Mouse (Mus musculus) intestine, embryonic 15.5 days (tissue): ENCODE measurements at regions not wholly inside any gene's neighbourhood (a gene's known extent, or its start where the extent isn't known, plus 50 kb on each side); places are given as distances from the start of the nearest gene placed in this dataset.

ENCODE experiments used
- ATAC-seq: fragments of 200-750 bp; cut with Nextera tagmentation; 2 replicates; pipeline ENCODE4 v1.8.0; 2017; ENCODE audit warnings: moderate TSS enrichment, moderate library complexity
- H3K27ac ChIP-seq: fragments of 300-500 bp; sonication (generic); 2 replicates; pipeline ENCODE4 v1.5.1; 2015; ENCODE audit warnings: mild to moderate bottlenecking, inconsistent platforms
- H3K27me3 ChIP-seq: fragments of 300-500 bp; sonication (generic); replicated peaks from 2 replicates; pipeline ENCODE4 v1.6.1; 2015; ENCODE audit warnings: inconsistent platforms
- H3K36me3 ChIP-seq: fragments of 300-500 bp; sonication (generic); 2 replicates; pipeline ENCODE4 v1.6.1; 2015; ENCODE audit warnings: inconsistent platforms
- H3K4me1 ChIP-seq: fragments of 300-500 bp; sonication (generic); replicated peaks from 2 replicates; pipeline ENCODE4 v1.6.1; 2015; ENCODE audit warnings: inconsistent platforms
- H3K4me2 ChIP-seq: fragments of 300-500 bp; sonication (generic); replicated peaks from 2 replicates; pipeline ENCODE4 v1.6.1; 2015; ENCODE audit warnings: mild to moderate bottlenecking, inconsistent platforms
- H3K4me3 ChIP-seq: fragments of 300-500 bp; sonication (generic); replicated peaks from 2 replicates; pipeline ENCODE4 v1.5.1; 2015; ENCODE audit warnings: inconsistent platforms
- H3K9ac ChIP-seq: fragments of 300-500 bp; sonication (generic); 2 replicates; pipeline ENCODE4 v1.6.1; 2015; ENCODE audit warnings: inconsistent platforms
- H3K9me3 ChIP-seq: fragments of 300-500 bp; sonication (generic); 2 replicates; pipeline ENCODE4 v1.6.1; 2016; ENCODE audit warnings: inconsistent platforms
- WGBS: fragments of 180-500 bp; shearing (Covaris S2); methylation state at CpG from one replicate; pipeline ENCODE4 v1.1.7; 2015; 5-methylcytosine and 5-hydroxymethylcytosine counted together

DNA sequence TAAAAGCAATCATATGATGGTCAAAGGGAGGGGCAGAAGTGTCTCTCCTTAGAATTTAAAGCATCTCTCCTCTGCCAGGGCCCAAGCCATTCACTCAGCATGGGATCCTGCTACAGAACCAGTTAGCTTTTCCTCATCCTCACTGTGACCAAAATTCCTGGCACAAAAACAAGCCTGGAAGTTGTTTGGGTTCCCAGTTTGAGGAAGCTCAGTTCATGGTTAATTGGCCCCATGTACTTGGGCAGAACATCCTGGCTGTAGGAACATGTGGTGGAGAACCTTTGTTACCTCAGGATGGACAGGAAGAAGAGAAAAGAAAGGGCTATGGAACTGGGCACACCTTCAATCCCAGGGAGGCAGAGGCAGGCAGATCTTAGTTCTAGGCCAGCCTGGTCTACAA is 52.4 kb upstream of the Mfge8 start:
- peaks cover 9% of the 10 kb centered on the region for H3K4me1 ChIP-seq
- no peaks in the 10 kb centered on the region for H3K9me3 ChIP-seq

DNA sequence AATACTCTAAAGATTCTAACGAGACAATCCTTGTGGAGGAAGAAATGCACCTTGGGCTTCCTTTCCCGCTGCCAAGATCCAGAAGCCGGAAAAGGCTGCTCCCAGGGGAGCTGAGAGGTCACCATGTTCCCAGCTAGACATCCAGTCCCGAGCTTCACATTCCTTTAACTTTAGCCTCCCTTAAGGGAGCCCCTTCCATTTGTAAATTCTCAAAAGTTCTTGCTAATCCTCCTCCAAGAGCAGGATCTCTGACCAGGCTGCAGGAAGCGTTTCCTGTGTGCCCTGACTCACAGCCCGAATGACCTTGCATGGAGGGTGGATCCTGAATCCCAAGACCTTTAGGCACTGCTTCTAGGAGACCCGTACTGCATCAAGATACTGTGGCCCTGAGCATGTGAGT is 53.5 kb upstream of the Mfge8 start:
- Histone ChIP-seq H3K4me1 (peaks cover 9% of the 10 kb centered on the region), H3K27me3 (no peaks in the 10 kb centered on the region), H3K4me2 (no peak overlapping the region), H3K27ac (peak overlapping the region; percentile 52), H3K4me3 (no peak overlapping the region), H3K9ac (no peak overlapping the region), H3K36me3 (no peaks in the 10 kb centered on the region), H3K9me3 (no peaks in the 10 kb centered on the region)
- ATAC-seq: peak; percentile 51
- WGBS: 32% methylated on average over 7 of the region's 7 CpGs

More for the DNA sequence above, 52.4 kb upstream of the Mfge8 start:
- Histone ChIP-seq H3K4me3 (no peak overlapping the region), H3K27ac (no peak overlapping the region), H3K4me2 (no peak overlapping the region), H3K9ac (no peak overlapping the region), H3K27me3 (no peaks in the 10 kb centered on the region), H3K36me3 (no peaks in the 10 kb centered on the region)
- no peak for ATAC-seq

DNA sequence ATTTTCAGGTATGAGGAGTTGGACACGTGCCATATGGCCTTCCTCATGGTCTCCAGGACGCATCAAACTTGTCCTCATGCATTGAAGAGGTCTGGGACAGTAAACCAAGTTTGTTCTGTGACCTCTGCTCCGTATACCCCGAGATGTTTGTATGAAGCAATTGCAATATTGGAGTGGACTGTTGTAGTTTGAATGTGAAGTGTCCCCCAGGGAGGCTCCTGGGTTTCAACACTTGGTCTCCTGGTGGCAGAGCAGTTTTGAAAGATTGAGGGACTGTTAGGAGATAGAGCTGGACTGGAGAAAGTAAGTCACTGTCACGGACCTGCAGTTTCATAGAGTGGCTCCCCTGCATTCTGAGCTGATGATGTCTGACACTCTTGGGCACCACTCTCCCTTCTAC is 54.6 kb upstream of the Mfge8 start:
- Histone ChIP-seq H3K4me3 (no peak overlapping the region), H3K9ac (no peak overlapping the region), H3K9me3 (no peaks in the 10 kb centered on the region), H3K27ac (no peak overlapping the region), H3K27me3 (no peaks in the 10 kb centered on the region), H3K4me2 (no peak overlapping the region), H3K36me3 (no peaks in the 10 kb centered on the region), H3K4me1 (peaks cover 9% of the 10 kb centered on the region)
- ATAC-seq: no peak
- WGBS: 84% methylated on average over 5 of the region's 5 CpGs

DNA sequence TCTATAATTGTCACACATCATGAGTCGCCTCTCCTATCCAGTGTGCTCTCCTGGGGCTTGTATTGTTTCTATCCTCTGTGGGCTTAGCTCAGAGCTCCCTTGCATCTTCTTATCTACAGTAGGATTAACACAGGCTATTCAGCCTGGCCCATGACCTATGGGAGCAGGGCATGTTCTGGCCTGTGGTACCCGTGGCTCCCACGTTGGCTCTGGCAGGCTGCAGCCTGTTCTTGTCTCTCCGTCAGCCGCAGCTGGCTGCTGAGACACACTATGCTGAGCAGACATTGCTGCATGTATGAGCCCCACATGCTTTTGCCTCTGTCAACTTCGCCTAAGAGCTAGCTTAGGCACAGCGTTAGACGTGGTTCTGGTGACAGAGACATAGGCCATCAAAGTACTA is 58.3 kb upstream of the Mfge8 start:
- no peak overlapping the region for H3K4me2 ChIP-seq
- H3K36me3 ChIP-seq: no peaks in the 10 kb centered on the region
- no peak overlapping the region for H3K9ac ChIP-seq
- H3K27ac ChIP-seq: no peak overlapping the region
- no peaks in the 10 kb centered on the region for H3K9me3 ChIP-seq
- peaks cover 21% of the 10 kb centered on the region for H3K4me1 ChIP-seq
- H3K4me3 ChIP-seq: no peak overlapping the region
- H3K27me3 ChIP-seq: no peaks in the 10 kb centered on the region
- 37% methylated on average over 8 of the region's 8 CpGs for WGBS
- no peak for ATAC-seq

DNA sequence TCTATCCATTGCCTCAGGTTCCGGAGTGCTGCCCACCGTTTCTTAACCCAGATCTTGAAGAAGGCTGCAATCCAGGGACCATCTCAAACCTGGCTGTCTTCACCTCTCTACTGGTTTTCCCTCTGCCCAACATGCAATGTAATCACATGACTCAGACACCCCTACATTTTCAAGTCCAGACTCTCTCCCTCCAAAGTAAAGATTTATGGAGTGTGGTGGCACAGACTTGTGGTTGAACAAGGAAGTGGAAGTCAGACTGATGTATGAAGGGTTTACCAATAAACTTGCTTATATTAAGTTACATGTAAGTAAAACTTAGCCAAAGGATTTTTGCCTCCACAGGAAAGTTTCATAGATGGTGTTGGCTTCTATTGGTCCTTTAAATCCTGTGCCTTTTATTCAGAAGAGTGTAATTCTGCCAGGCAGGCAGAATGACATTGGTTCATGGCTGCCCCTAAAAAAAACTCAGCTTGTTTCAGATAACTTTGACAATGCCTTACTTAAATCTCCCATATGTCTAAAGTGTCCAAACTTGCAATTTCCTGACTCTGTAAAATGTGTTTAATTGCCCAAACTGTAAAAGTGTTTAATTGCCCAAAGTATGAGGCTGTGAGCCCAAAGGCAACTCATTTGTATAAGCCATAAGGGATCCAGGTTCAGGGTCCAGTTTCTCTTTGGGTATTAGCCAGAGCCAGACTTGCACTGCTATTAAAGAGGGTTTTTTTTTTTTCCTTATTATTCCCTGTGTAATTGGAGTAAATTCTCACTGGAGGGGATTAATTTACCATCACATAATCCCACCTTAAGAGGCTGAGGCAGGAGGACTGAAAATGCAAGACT is 61.7 kb upstream of the Mfge8 start:
- Histone ChIP-seq H3K27me3 (no peaks in the 10 kb centered on the region), H3K9me3 (no peaks in the 10 kb centered on the region), H3K4me2 (peak overlapping the region; percentile 33; the same call in 1 of the 2 replicates), H3K9ac (no peak overlapping the region), H3K4me3 (no peak overlapping the region), H3K4me1 (peaks cover 12% of the 10 kb centered on the region), H3K36me3 (no peaks in the 10 kb centered on the region), H3K27ac (no peak overlapping the region)
- ATAC-seq: no peak
- 83% methylated on average over 2 of the region's 2 CpGs for WGBS

DNA sequence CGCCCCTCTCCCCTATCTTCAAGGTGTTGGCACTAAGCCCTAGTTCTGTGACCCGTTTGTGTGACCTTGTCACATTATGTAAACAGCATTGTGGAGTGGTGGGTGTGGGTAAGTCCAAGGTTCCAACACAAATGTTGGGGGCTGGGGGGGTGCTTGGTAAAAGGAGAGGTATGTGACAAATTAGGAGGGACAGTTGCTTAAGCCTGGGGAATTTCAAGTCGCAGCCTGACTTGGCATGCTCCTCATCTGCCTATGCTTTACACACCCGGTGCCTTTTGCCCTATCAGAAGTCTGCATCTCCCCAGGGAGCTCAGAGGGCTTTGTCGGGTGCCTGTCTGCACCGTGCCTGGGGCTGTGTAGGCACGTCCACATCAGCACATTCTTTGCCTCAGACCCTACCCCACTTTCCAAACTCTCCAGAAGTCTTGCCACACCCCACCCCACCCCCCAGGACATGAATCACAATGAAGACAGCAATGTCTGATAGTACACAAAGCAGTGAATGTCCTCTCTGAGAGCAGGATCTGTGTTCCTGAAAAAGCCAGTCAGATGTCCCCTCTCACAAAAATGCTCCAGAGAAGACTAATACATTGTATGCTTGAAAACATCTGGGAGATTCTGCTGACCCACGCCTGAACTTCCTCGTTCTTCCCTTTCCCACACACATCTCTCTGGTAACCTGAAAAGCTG is 61.6 kb upstream of the Abhd2 start:
- H3K36me3 ChIP-seq: no peaks in the 10 kb centered on the region
- H3K4me1 ChIP-seq: peaks cover 12% of the 10 kb centered on the region
- H3K9ac ChIP-seq: no peak overlapping the region
- no peaks in the 10 kb centered on the region for H3K9me3 ChIP-seq
- peak overlapping the region; percentile 56 for H3K27ac ChIP-seq
- peak overlapping the region; percentile 33 for H3K4me2 ChIP-seq
- no peak overlapping the region for H3K4me3 ChIP-seq
- no peaks in the 10 kb centered on the region for H3K27me3 ChIP-seq
- WGBS: 4% methylated on average over 9 of the region's 9 CpGs
- peak; percentile 84 for ATAC-seq

DNA sequence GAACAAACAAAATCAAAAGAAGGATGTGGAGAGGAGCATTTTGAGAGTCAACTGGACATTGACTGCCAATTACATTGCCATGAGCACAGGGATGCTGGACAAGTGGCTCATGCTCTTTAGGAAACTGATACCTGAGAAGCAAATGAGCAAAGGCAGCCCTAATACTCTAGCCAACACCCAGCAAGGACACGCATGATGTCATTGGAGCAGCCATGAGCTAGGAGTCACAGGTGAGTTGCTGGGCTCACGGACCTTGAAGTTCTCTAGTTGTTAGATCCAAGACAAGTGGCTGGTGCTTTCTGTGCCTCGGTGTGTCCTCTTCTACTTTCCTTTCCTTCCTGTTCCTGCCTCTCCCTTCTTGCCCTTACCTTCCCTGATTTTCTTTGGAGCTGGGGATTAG is 60.8 kb upstream of the Abhd2 start:
- Histone ChIP-seq H3K9me3 (no peaks in the 10 kb centered on the region), H3K4me1 (peaks cover 12% of the 10 kb centered on the region), H3K27ac (no peak overlapping the region), H3K4me2 (no peak overlapping the region; the same call in 1 of the 2 replicates), H3K9ac (no peak overlapping the region), H3K36me3 (no peaks in the 10 kb centered on the region), H3K4me3 (no peak overlapping the region), H3K27me3 (no peaks in the 10 kb centered on the region)
- ATAC-seq: no peak
- 91% methylated on average over 3 of the region's 3 CpGs for WGBS

DNA sequence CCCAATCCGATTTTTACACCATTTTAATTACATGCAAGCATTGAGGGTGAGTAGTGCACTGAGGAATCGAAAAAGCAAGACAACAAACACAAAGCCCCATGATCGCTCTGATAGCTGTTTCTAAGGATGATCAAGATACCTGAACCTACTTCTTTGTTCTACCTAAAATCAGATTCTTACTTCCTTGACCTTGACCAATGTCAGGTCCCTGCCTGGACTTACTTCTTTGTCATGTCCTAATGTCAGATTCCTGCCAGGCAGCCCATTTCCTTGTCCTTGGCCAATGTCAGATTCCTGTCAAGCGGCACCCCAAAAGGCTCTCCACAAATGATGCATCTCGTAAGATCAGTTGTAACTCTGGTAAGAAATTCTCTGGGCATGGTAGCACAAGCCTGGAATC is 58.0 kb upstream of the Abhd2 start:
- Histone ChIP-seq H3K27ac (no peak overlapping the region), H3K4me3 (no peak overlapping the region), H3K36me3 (no peaks in the 10 kb centered on the region), H3K27me3 (no peaks in the 10 kb centered on the region), H3K9me3 (no peaks in the 10 kb centered on the region), H3K4me2 (no peak overlapping the region), H3K4me1 (peaks cover 12% of the 10 kb centered on the region), H3K9ac (no peak overlapping the region)
- 93% methylated on average over 5 of the region's 5 CpGs for WGBS
- ATAC-seq: no peak

DNA sequence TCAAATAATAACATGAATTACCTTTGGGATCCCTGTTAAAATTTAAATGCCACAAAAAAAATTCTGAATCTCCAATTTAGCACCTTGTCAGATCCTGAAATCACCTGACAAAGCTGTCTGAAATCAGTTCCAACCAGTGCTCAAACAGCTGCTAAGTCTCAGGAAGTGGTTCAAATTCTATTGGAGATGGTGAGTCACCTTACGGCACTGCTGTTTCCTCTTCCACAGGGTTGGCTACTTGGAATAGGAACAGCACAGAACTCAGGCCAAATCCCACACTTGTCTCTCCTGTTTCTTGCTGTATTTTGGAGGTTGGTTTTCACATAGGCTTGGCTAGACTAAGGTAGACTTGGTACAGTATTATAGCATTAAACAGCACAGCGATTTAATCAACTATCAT is 55.8 kb upstream of the Abhd2 start:
- Histone ChIP-seq H3K27ac (no peak overlapping the region), H3K27me3 (no peaks in the 10 kb centered on the region), H3K9me3 (no peaks in the 10 kb centered on the region), H3K9ac (no peak overlapping the region), H3K4me1 (no peaks in the 10 kb centered on the region; the same call in 1 of the 2 replicates), H3K36me3 (no peaks in the 10 kb centered on the region), H3K4me3 (no peak overlapping the region), H3K4me2 (no peak overlapping the region)
- no peak for ATAC-seq
- WGBS: 84% methylated on average over 2 of the region's 2 CpGs

DNA sequence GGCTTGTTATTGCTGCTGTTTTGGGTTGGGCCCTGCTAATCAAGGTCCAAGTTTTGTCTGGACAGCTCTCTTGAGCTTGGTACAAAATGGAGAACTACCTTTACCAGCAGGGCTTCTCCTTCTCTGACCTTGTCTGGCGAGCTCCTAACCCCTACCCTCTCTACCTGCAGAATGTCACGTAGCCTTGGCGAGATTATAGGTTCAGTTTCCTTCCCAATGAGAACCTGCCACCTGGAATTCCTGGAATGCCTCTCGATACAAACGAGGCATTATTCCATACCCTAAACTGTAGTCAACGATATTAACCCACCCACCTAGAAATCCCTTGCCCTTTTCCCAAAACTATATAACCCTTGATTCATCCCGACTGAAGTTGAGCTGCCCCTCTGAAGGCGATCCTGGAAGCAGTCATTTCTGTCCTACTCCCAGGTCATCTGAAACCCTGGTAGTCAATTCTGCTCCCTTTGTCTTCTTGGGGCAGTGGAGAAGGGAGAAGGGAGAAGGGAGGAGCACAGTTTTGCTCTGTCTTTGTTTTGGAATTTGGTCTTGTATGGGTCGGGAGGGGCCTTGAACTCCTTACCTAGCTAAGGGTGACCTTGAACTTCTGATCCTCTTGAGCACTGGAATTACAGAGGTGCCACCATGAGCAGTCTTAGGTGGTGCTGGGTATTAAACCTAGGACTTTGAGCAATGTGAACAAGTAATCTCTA is 50.2 kb upstream of the Abhd2 start:
- Histone ChIP-seq H3K4me3 (no peak overlapping the region), H3K9me3 (no peaks in the 10 kb centered on the region)
- 86% methylated on average over 9 of the region's 9 CpGs for WGBS

More for the DNA sequence above, 50.2 kb upstream of the Abhd2 start:
- Histone ChIP-seq H3K4me2 (no peak overlapping the region), H3K9ac (no peak overlapping the region), H3K4me1 (no peaks in the 10 kb centered on the region), H3K27me3 (no peaks in the 10 kb centered on the region), H3K36me3 (no peaks in the 10 kb centered on the region), H3K27ac (no peak overlapping the region)
- no peak for ATAC-seq
